Mouse (Mus musculus): ENCODE measurements at regions not wholly inside any gene's neighbourhood (a gene's known extent, or its start where the extent isn't known, plus 50 kb on each side); places are given as distances from the start of the nearest gene placed in this dataset.

GRCm38 (mm10) chr9:83199176-83199575, 52.7 kb upstream of the Hmgn3 start:
- Histone ChIP-seq H3K4me3 (replicated peaks; ENCODE audit: low read length) (no peak overlapping the region), H3K27me3 (ENCODE audit: control insufficient read depth, insufficient read depth, low read length) (no peaks in the 10 kb centered on the region), H3K9me3 (ENCODE audit: control insufficient read depth, low read length) (no peaks in the 10 kb centered on the region), H3K9ac (no peak overlapping the region), H3K36me3 (replicated peaks; ENCODE audit: control insufficient read depth, insufficient read depth) (no peaks in the 10 kb centered on the region), H3K4me1 (replicated peaks; ENCODE audit: control insufficient read depth, insufficient read depth, low read length) (0 out of 2 replicates have a peak, but pooled peaks cover 3% of the 10 kb centered on the region), H3K4me2 (replicated peaks) (no peak overlapping the region), H3K27ac (no peak overlapping the region)
- WGBS: 78% methylated on average over 3 of the region's 3 CpGs
- ATAC-seq (ENCODE audit: low FRiP score): no peak
- DNase-seq (ENCODE audit: low spot score): no peak

- ATAC-seq (ENCODE audit: low FRiP score) (no peak), DNase-seq (ENCODE audit: low spot score) (no peak)
- Histone ChIP-seq H3K27ac (no peak overlapping the region), H3K4me1 (replicated peaks; ENCODE audit: control insufficient read depth, insufficient read depth, low read length) (0 out of 2 replicates have a peak, but pooled peaks cover 3% of the 10 kb centered on the region), H3K27me3 (ENCODE audit: control insufficient read depth, insufficient read depth, low read length) (no peaks in the 10 kb centered on the region), H3K36me3 (replicated peaks; ENCODE audit: control insufficient read depth, insufficient read depth) (no peaks in the 10 kb centered on the region), H3K9ac (no peak overlapping the region), H3K4me3 (replicated peaks; ENCODE audit: low read length) (no peak overlapping the region), H3K9me3 (ENCODE audit: control insufficient read depth, low read length) (no peaks in the 10 kb centered on the region), H3K4me2 (replicated peaks) (no peak overlapping the region)
- 83% methylated on average over 5 of the region's 5 CpGs for WGBS
Measured at GRCm38 (mm10) chr9:83197013-83197412, 50.5 kb upstream of the Hmgn3 start.

Measured in hindbrain, embryonic 14.5 days (tissue).